Mouse (Mus musculus): Measurements from ENCODE around the gene Steap3. TPM values are rescaled to one million over a fixed set of nuclear protein-coding genes. Genes with fewer than 3 reads are reported as not detected.

Steap3 gene
- polyA plus RNA-seq, 1 experiment from 2014 or later, result 85.3 TPM

DNA sequence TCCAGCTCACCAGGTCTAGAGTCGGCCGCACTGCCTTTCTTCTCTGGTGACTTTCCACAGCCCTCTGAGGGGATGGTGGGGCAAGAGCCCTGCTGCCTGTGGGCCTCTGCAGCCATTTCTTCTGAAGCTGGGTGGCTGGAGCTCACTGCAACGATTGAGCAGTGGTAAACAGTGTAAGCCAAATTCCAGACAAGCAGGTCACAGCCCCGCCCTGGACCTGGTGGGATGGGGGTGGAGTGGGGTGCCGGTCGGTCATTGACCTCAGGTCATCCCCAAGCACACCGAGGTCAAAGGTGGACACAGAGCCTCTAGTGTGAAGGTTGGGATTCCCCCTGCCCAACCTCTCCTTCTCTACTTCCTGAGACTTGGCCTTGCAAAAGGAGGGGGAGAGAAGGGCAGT is 2.4 kb downstream of the Steap3 start:
- in situ Hi-C loops (cut with MboI; ENCODE audit: low pct_unique_long_range_greater_than_20kb), result no loop called here
- POLR2A ChIA-PET, result no interaction called here
- no peak for TF ChIP-seq CTCF (IDR thresholded peaks at IDR 0.05)
- ATAC-seq, result no peak
- H3K27me3 ChIP-seq, result no peaks in the 10 kb centered on the region
- CTCF ChIA-PET, result no interaction called here
- no peak for DNase-seq (ENCODE audit: low read depth, low spot score)

DNA sequence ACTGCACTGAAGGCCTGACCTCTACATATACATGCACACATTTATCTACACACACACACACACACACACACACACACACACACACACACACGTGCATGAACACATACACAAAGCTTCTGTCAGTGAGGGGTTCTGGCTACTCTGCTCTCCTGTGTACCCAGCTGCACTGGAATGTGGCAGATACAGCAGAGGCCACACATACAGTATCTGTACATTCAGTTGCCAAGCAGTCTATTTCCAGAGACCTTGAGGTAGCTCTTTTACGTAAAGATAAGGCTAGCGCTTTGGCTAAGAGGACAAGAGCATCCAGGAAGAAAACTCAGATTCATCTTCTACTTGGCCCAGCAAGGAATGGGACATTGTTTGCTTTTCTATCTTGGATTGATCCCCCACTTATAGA is 4.9 kb downstream of the Steap3 start:
- TF ChIP-seq CTCF (IDR thresholded peaks at IDR 0.05), result no peak
- ChIA-PET POLR2A (no interaction called here), CTCF (interaction anchor here (0.8 to 1.2 kb wide), 2 partner anchors 10 to 70 kb away, joined by 3 read pairs; no protein-coding TSS in a partner anchor)
- DNase-seq (ENCODE audit: low read depth, low spot score) (no peak), ATAC-seq (no peak)
- H3K27me3 ChIP-seq, result no peaks in the 10 kb centered on the region
- in situ Hi-C loops (cut with MboI; ENCODE audit: low pct_unique_long_range_greater_than_20kb), result no loop called here

DNA sequence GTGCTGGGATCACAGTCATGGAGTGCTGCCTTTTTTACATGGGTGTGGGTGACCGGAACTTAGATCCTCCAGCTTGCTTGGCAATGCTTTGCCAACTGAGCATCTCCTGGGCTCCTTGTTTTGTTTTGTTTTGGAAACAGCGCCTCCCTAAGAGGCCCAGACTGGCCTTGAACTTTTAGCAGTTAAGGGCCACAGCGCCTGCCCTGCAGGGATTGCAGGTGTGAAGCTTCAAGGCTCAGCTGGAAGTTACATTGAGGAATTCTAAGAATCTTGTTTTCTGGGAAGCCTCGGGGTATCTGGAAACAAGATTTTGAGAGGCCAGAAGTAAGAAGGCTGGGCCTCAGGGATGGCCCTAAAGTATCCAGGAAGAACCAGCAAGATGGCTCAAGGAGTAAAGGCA is 6.0 kb downstream of the Steap3 start:
- CTCF ChIA-PET, result interaction anchor here (1.0 to 1.2 kb wide), 4 partner anchors 11 to 69 kb away, joined by 3 to 5 read pairs (median 3); no protein-coding TSS in a partner anchor
- ATAC-seq (no peak), DNase-seq (ENCODE audit: low read depth, low spot score) (no peak)
- TF ChIP-seq CTCF (IDR thresholded peaks at IDR 0.05), result no peak
- in situ Hi-C loops (cut with MboI; ENCODE audit: low pct_unique_long_range_greater_than_20kb), result no loop called here
- H3K27me3 ChIP-seq, result no peaks in the 10 kb centered on the region
- POLR2A ChIA-PET, result interaction anchor here (1.3 kb wide), 1 partner anchor 29 kb away, joined by 3 read pairs; no protein-coding TSS in a partner anchor

DNA sequence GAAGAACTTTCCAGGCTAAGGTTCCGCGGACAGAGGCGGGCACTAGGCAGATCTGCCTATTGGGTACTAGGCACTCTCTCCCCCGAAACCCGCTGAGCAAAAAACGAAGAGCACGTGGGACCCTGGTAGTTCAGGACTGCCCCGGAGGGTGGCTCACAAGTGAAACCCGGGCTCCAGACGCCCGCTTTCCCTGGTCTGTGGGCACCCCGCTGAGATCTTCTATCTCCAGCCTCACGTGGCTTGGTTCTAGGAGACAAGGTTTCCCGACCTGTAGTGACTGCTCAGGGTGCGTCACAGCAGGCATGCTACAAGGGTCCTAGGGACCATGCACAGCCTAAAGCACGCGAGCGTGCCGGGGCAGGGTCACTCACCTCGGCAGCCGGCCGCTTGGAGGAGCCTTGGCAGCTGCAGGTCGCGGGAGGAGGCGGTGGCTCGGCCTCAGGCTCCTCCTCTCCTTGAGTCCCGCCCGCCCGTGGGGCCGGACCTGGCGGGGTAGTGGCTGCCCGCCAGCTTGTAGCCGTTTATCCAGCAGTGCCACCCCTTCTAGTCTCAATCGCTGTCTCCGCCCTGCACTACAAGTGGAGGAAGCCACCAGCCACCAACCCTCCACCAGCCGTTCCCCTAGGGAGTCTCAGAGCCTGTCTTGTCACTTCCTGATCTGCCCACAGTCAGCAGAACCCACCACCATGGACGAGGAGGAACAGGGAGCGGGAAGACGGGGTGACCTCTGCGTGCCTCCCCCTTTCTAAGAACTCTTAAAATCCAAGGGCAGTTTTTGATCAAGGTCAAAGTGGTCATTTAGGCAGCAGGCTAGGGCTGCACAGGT is 7.4 kb downstream of the Steap3 start:
- ATAC-seq (peak; percentile 91), DNase-seq (ENCODE audit: low read depth, low spot score) (no peak)
- POLR2A ChIA-PET, result interaction anchor here (1.3 kb wide), 1 partner anchor 28 kb away, joined by 3 read pairs; no protein-coding TSS in a partner anchor
- H3K27me3 ChIP-seq, result no peaks in the 10 kb centered on the region
- in situ Hi-C loops (cut with MboI; ENCODE audit: low pct_unique_long_range_greater_than_20kb), result no loop called here
- TF ChIP-seq CTCF (IDR thresholded peaks at IDR 0.05), result no peak
- CTCF ChIA-PET, result interaction anchor here (1.0 to 1.9 kb wide), 3 partner anchors 23 to 68 kb away, joined by 3 to 5 read pairs (median 4); no protein-coding TSS in a partner anchor

DNA sequence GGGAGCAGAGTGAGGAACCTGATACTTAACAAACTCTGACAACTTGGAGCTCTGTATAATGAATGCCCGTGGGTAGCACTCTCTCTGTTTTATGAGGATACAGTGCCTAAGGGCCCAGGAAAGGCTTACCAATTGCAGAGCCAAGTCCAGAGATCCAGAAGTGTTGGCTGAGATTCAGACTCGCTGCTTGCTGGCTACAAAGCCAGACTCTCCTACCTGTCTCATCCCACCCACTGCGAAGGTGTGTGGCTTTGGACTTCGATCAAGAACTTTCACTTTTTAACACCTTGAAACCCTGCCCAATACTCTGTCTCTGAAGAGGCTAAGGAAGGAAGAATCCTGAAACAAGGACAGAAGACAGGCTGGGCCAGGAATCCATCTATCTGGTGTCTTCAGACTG is 9.3 kb downstream of the Steap3 start:
- ChIA-PET POLR2A (no interaction called here), CTCF (interaction anchor here (1.1 to 1.9 kb wide), 2 partner anchors 32 to 66 kb away, joined by 3 to 4 read pairs; no protein-coding TSS in a partner anchor)

DNA sequence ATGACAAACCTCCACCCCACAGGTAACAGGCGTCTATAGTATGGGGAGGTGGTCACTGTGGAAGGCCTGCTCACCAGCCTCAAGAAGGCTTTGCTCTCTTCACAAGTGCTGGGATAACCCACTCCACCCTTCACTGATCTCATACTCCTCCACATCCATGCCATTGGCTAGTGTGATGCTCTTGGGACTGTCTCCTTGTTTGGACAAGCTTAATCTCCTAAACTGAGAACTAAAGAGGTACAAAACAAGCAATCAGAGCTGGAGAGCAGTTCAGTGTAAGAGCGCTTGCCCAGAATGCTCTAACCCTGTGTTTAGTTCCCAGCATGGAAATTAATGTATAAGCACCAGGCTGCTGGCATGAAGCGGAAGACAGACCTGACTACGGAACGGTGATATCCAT is 11.3 kb downstream of the Steap3 start:
- POLR2A ChIA-PET, result no interaction called here
- in situ Hi-C loops (cut with MboI; ENCODE audit: low pct_unique_long_range_greater_than_20kb), result no loop called here

More for the DNA sequence above, 9.3 kb downstream of the Steap3 start:
- DNase-seq (ENCODE audit: low read depth, low spot score) (no peak), ATAC-seq (no peak)
- H3K27me3 ChIP-seq, result no peaks in the 10 kb centered on the region
- in situ Hi-C loops (cut with MboI; ENCODE audit: low pct_unique_long_range_greater_than_20kb), result no loop called here
- TF ChIP-seq CTCF (IDR thresholded peaks at IDR 0.05), result no peak

DNA sequence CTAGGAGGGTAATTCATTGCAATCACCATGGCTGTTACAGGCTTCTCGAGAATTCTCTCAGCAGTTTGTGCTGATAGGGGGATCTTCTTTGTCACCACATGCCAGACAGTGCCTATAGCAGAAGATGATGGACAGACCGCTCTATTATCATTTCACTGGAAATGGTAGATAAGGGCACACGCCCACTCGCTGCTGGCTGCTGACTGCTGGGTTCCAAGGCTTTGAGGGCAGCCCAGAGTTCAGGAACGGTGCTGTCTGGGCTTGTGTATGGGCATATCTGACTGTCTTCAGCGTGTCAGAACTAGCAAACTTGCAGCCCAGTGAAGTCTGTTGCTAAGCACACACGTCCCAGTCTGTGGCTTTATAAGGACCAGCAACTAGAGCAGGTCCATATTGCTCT is 13.3 kb downstream of the Steap3 start:
- no peak for TF ChIP-seq CTCF (IDR thresholded peaks at IDR 0.05)
- ChIA-PET POLR2A (no interaction called here), CTCF (interaction anchor here (1.1 kb wide), 1 partner anchor 62 kb away, joined by 3 read pairs; no protein-coding TSS in a partner anchor)
- no peaks in the 10 kb centered on the region for H3K27me3 ChIP-seq
- DNase-seq (ENCODE audit: low read depth, low spot score), result no peak
- in situ Hi-C loops (cut with MboI; ENCODE audit: low pct_unique_long_range_greater_than_20kb), result no loop called here
- no peak for ATAC-seq

More for the DNA sequence above, 11.3 kb downstream of the Steap3 start:
- CTCF ChIA-PET, result no interaction called here
- ATAC-seq, result no peak
- DNase-seq (ENCODE audit: low read depth, low spot score), result no peak
- H3K27me3 ChIP-seq, result no peaks in the 10 kb centered on the region
- no peak for TF ChIP-seq CTCF (IDR thresholded peaks at IDR 0.05)

DNA sequence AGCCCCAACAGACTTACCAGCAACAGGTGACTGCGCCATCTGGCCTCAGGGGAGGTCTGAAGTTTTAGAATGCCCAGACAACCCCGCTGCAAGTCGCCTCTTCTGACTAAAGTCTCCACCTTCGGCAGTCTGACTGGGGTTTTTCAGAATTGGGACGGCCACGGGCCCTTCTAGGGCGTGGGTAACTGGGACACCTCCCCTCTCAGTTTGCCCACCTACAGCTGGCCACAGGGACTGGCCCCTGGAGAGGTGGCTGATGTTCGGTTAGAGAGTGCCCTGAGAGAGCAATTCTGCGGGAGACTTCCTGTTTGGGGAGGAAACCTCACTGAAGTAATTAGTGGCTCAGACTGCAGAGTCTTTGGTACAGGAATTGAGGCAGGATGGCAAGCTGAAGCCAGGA is 13.8 kb downstream of the Steap3 start:
- ATAC-seq (peak; percentile 42), DNase-seq (ENCODE audit: low read depth, low spot score) (no peak)
- CTCF ChIA-PET, result interaction anchor here (1.1 to 1.5 kb wide), 2 partner anchors 22 to 62 kb away, joined by 3 read pairs; no protein-coding TSS in a partner anchor
- TF ChIP-seq CTCF (IDR thresholded peaks at IDR 0.05), result no peak
- in situ Hi-C loops (cut with MboI; ENCODE audit: low pct_unique_long_range_greater_than_20kb), result no loop called here
- POLR2A ChIA-PET, result no interaction called here
- no peaks in the 10 kb centered on the region for H3K27me3 ChIP-seq

DNA sequence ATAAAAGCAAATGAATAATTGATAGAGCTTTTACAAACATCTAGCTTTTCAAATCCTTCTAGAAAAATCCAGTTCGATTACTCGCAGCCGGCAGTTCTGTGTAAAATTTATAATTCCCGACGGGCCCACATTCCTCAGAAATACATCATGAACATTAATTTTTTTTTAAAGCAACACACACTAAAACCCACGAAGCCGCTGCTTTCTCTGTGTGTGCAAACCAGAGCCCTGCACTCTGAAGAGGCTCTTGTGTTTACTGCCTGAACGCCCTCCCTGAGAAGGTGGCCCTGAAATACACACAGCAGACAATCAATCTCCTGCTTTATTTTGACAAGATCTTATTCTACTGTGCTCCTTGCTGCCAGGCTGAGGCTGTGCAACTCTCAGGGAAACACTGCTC is 14.3 kb downstream of the Steap3 start:
- in situ Hi-C loops (cut with MboI; ENCODE audit: low pct_unique_long_range_greater_than_20kb), result no loop called here
- ChIA-PET POLR2A (interaction anchor here (0.6 kb wide), 1 partner anchor 1643 kb away, joined by 3 read pairs; no protein-coding TSS in a partner anchor), CTCF (interaction anchor here (1.5 kb wide), 1 partner anchor 21 kb away, joined by 3 read pairs; no protein-coding TSS in a partner anchor)
- H3K27me3 ChIP-seq, result no peaks in the 10 kb centered on the region
- TF ChIP-seq CTCF (IDR thresholded peaks at IDR 0.05), result no peak
- no peak for ATAC-seq
- DNase-seq (ENCODE audit: low read depth, low spot score), result no peak

DNA sequence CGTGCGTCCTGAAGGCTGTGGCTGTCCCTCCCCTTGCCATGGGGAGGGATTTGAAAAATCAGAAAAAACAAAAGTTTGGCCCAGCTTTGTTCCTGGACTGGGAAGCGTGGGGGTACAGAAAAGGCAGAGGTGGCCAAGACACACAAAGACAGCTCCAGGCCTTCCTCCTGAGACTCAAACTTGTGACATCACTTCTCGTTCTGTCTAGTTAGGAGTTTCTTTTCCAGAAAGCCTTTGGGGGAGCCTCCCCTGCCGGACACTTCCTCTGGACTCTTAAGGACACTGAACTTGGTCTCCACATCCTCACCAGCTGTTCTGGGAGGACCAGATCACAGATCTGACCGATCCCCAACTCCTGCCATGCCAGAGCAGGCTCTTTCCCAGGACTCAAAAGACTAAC is 18.8 kb downstream of the Steap3 start:
- no peak for TF ChIP-seq CTCF (IDR thresholded peaks at IDR 0.05)
- ATAC-seq (no peak), DNase-seq (ENCODE audit: low read depth, low spot score) (no peak)
- in situ Hi-C loops (cut with MboI; ENCODE audit: low pct_unique_long_range_greater_than_20kb), result no loop called here
- ChIA-PET CTCF (interaction anchor here (1.5 kb wide), 1 partner anchor 57 kb away, joined by 3 read pairs; no protein-coding TSS in a partner anchor), POLR2A (no interaction called here)
- H3K27me3 ChIP-seq, result no peaks in the 10 kb centered on the region

Data from Patski (cell line).